Mouse (Mus musculus): ENCODE measurements around the gene Lmntd1.

- TF ChIP-seq CTCF (conservative IDR thresholded peaks at IDR 0.05 in 1 of 2, IDR thresholded peaks at IDR 0.05 in 1 of 2; ENCODE audit: low read depth in 2 of 2, low read length in 2 of 2) = no peak
- TF ChIP-seq JUN (IDR thresholded peaks at IDR 0.05; ENCODE audit: insufficient read depth, low read depth, low read length) = no peak
- TF ChIP-seq ZNF384 (IDR thresholded peaks at IDR 0.05; ENCODE audit: low read depth, low read length) = no peak
- TF ChIP-seq NELFE (IDR thresholded peaks at IDR 0.05; ENCODE audit: low read depth, low read length) = no peak
These were observed 224.2 kb downstream of the Lmntd1 start for GRCm38 (mm10) chr6:145389904-145390303.

Measured in CH12.LX (cell line).